ENCODE assay signal across 9 mouse cellular contexts in genomic region chr4:123322910-123323309, GRCm38 (mm10). TPM values are rescaled to one million over a fixed set of nuclear protein-coding genes. Genes with fewer than 3 reads are reported as not detected.
DNase-seq lines count a peak whose midpoint lies in the region; ATAC-seq and TF ChIP-seq lines count a peak whose summit lies in the region.
"Not testable (repeated sequence)": the region's sequence is repeated elsewhere in the genome, so short reads cannot be mapped to it uniquely, and the experiment has no call there.
"Had no signal": no experiment of that assay in that cellular context is flagged by ENCODE, and none has a peak within 500 bp of the region (broad histone marks: within the 10 kb centered on the region; RNA-seq: fewer than 3 reads in every experiment).

No protein-coding gene starts in this region.

- peak overlapping the region; percentile 52 for H3K4me2 ChIP-seq in embryonic facial prominence, embryonic 14.5 days (ENCODE audit: low read depth, low read length)
- peak overlapping the region; percentile 50 for H3K4me2 ChIP-seq in hindbrain, embryonic 13.5 days
- peak overlapping the region; percentile 50 for H3K4me2 ChIP-seq in kidney, postnatal 0 days (ENCODE audit: low read length)
- H3K4me2 ChIP-seq in liver, embryonic 12.5 days = peak overlapping the region; percentile 45
- H3K4me2 ChIP-seq in midbrain, embryonic 12.5 days (replicated peaks) = peak overlapping the region; percentile 39

- H3K27ac ChIP-seq in embryonic facial prominence, embryonic 14.5 days (replicated peaks; ENCODE audit: low read depth, low read length); hindbrain, embryonic 13.5 days; kidney, postnatal 0 days; liver, embryonic 12.5 days; midbrain, embryonic 12.5 days (replicated peaks): not testable (repeated sequence)

- not testable (repeated sequence) for H3K36me3 ChIP-seq in embryonic facial prominence, embryonic 14.5 days (ENCODE audit: control insufficient read depth, insufficient read depth, low read length); hindbrain, embryonic 13.5 days; kidney, postnatal 0 days (ENCODE audit: insufficient read depth, low read length); liver, embryonic 12.5 days; midbrain, embryonic 12.5 days

- not testable (repeated sequence) for H3K4me1 ChIP-seq in embryonic facial prominence, embryonic 14.5 days (ENCODE audit: control insufficient read depth, insufficient read depth, low read length); hindbrain, embryonic 13.5 days (replicated peaks); kidney, postnatal 0 days (replicated peaks; ENCODE audit: insufficient read depth, low read length); liver, embryonic 12.5 days; midbrain, embryonic 12.5 days

- WGBS in embryonic facial prominence, embryonic 14.5 days = 21% methylated on average over 5 of the region's 38 CpGs
- WGBS in hindbrain, embryonic 13.5 days = 13% methylated on average over 23 of the region's 38 CpGs
- WGBS in kidney, postnatal 0 days = 17% methylated on average over 23 of the region's 38 CpGs
- 32% methylated on average over 24 of the region's 38 CpGs for WGBS in liver, embryonic 12.5 days (ENCODE audit: insufficient replicate concordance)
- WGBS in midbrain, embryonic 12.5 days = 33% methylated on average over 14 of the region's 38 CpGs

- not testable (repeated sequence) for H3K27me3 ChIP-seq in embryonic facial prominence, embryonic 14.5 days (replicated peaks; ENCODE audit: control insufficient read depth, insufficient read depth, low read length); kidney, postnatal 0 days (ENCODE audit: insufficient read depth, low read length)
- H3K27me3 ChIP-seq in hindbrain, embryonic 13.5 days = peaks cover 32% of the 10 kb centered on the region
- H3K27me3 ChIP-seq in liver, embryonic 12.5 days (replicated peaks) = peaks cover 32% of the 10 kb centered on the region
- H3K27me3 ChIP-seq in midbrain, embryonic 12.5 days = peaks cover 22% of the 10 kb centered on the region

- not testable (repeated sequence) for H3K9ac ChIP-seq in embryonic facial prominence, embryonic 14.5 days (ENCODE audit: low read depth, low read length); hindbrain, embryonic 13.5 days; kidney, postnatal 0 days (ENCODE audit: low read depth, low read length); liver, embryonic 12.5 days; midbrain, embryonic 12.5 days (replicated peaks)

- TF ChIP-seq CTCF in kidney, postnatal 0 days (IDR thresholded peaks at IDR 0.05; ENCODE audit: low read depth) = not testable (repeated sequence)

- not testable (repeated sequence) for DNase-seq in embryonic facial prominence, embryonic 14.5 days (ENCODE audit: low spot score); kidney, postnatal 0 days (ENCODE audit: low spot score)
- peak; percentile 26 to 42 for DNase-seq in right cerebral cortex, adult 2 months (ENCODE audit: low spot score in 2 of 2)

- ATAC-seq in embryonic facial prominence, embryonic 14.5 days (ENCODE audit: low read depth) = peak; percentile 27; the same call in 1 of the 2 replicates
- ATAC-seq in granulocyte monocyte progenitor cell, adult 5-6 weeks (replicated peaks; ENCODE audit: poor library complexity, severe bottlenecking) = peak; percentile 71
- ATAC-seq in hindbrain, embryonic 13.5 days (ENCODE audit: low FRiP score) = peak; percentile 47
- ATAC-seq in kidney, postnatal 0 days (replicated peaks; ENCODE audit: low FRiP score, low read depth) = peak; percentile 64
- not testable (repeated sequence) for ATAC-seq in liver, embryonic 12.5 days; midbrain, embryonic 12.5 days (ENCODE audit: low FRiP score, low read depth)

- peak overlapping the region; percentile 29 for H3K4me3 ChIP-seq in embryonic facial prominence, embryonic 14.5 days (ENCODE audit: low read depth, low read length)
- H3K4me3 ChIP-seq in hindbrain, embryonic 13.5 days = peak overlapping the region; percentile 25
- 0 out of 2 replicates have a peak overlapping the region, but pooled peaks have one; percentile 18 for H3K4me3 ChIP-seq in kidney, postnatal 0 days (replicated peaks; ENCODE audit: low read depth, low read length)
- peak overlapping the region; percentile 15 for H3K4me3 ChIP-seq in liver, embryonic 12.5 days
- peak overlapping the region; percentile 24; the same call in 1 of the 2 replicates for H3K4me3 ChIP-seq in midbrain, embryonic 12.5 days

- H3K9me3 ChIP-seq in embryonic facial prominence, embryonic 14.5 days (ENCODE audit: control insufficient read depth, low read length); hindbrain, embryonic 13.5 days; kidney, postnatal 0 days (replicated peaks; ENCODE audit: low read length); liver, embryonic 12.5 days (replicated peaks); midbrain, embryonic 12.5 days: not testable (repeated sequence)

RNA-seq across cellular contexts. Expression of gene Oxct2a, which starts 0.5 kb away (rescaled TPM):
- not detected in 2 replicates for polyA plus RNA-seq in embryonic facial prominence, embryonic 14.5 days (2014; fragmentation: Nextera tagmentation; extraction: Ambion mirVana)
- total RNA-seq in granulocyte monocyte progenitor cell, adult 5-6 weeks (2014; fragmentation: Nextera tagmentation) = not detected in 2 replicates
- total RNA-seq in granulocyte monocyte progenitor cell, adult 5-6 weeks (2017) = not detected in 2 replicates
- polyA plus RNA-seq in hindbrain, embryonic 13.5 days (2015; fragmentation: Nextera tagmentation; extraction: Ambion mirVana) = not detected in 2 replicates
- not detected in 2 replicates for polyA plus RNA-seq in kidney, postnatal 0 days (2015; fragmentation: Nextera tagmentation; extraction: Ambion mirVana)
- polyA plus RNA-seq in liver, embryonic 12.5 days (2016; fragmentation: Nextera tagmentation; extraction: Ambion mirVana) = 0.19 TPM in 1 of 2 replicates, not detected in the other
- not detected in 2 replicates for polyA plus RNA-seq in midbrain, embryonic 12.5 days (2016; fragmentation: Nextera tagmentation; extraction: Ambion mirVana)
- total RNA-seq: adrenal gland, postnatal 4 days had no signal
- polyA plus RNA-seq: lung, adult 2 months had no signal

RNA-seq across cellular contexts. Expression of gene Bmp8a, which starts 20.1 kb away (rescaled TPM):
- polyA plus RNA-seq in embryonic facial prominence, embryonic 14.5 days (2014; fragmentation: Nextera tagmentation; extraction: Ambion mirVana) = 2.3 and 3.4 TPM in 2 replicates
- total RNA-seq in granulocyte monocyte progenitor cell, adult 5-6 weeks (2014; fragmentation: Nextera tagmentation) = not detected in 2 replicates
- 0.30 TPM in 1 of 2 replicates, not detected in the other for total RNA-seq in granulocyte monocyte progenitor cell, adult 5-6 weeks (2017)
- 0.26 and 0.31 TPM in 2 replicates for polyA plus RNA-seq in hindbrain, embryonic 13.5 days (2015; fragmentation: Nextera tagmentation; extraction: Ambion mirVana)
- 0.32 and 0.41 TPM in 2 replicates for polyA plus RNA-seq in kidney, postnatal 0 days (2015; fragmentation: Nextera tagmentation; extraction: Ambion mirVana)
- polyA plus RNA-seq in liver, embryonic 12.5 days (2016; fragmentation: Nextera tagmentation; extraction: Ambion mirVana) = 0.31 and 0.46 TPM in 2 replicates
- polyA plus RNA-seq in midbrain, embryonic 12.5 days (2016; fragmentation: Nextera tagmentation; extraction: Ambion mirVana) = 0.12 and 0.19 TPM in 2 replicates
- total RNA-seq: adrenal gland, postnatal 4 days had no signal
